Mouse (Mus musculus): ENCODE data around the gene Enho. TPM values are rescaled to one million over a fixed set of nuclear protein-coding genes. Genes with fewer than 3 reads are reported as not detected.
A peak's percentile ranks its signal among the peaks of the same experiment; 100 is the strongest.

Enho gene
- polyA plus RNA-seq, 1 experiment from 2014 or later = 22.8 TPM

DNA sequence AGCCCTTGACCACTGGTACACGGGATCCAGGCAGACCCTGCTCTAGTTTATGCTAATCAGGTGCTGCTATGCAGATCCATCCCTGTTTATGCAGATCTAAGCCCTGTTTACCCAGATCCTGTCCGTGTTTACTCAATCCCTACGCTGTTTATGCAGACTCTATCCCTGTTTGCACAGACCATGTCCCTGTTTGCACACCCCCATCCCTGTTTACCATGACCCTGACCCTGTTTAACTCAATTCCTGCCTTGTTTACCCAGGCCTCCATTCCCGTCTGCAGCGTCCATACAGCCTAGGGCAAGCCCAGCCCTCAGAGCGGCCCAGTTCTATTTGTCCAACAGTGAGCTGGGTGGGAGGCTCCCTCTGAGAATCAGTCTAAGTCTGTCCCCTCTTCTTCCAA is 9.9 kb downstream of the Enho start:
- WGBS = 28% methylated on average over 6 of the region's 6 CpGs
- Histone ChIP-seq H3K4me2 (ENCODE audit: low read depth, low read length) (no peak overlapping the region), H3K4me1 (ENCODE audit: control insufficient read depth, insufficient read depth, low read length) (peaks cover 34% of the 10 kb centered on the region), H3K9ac (ENCODE audit: low read length) (no peak overlapping the region), H3K27ac (ENCODE audit: low read length) (peak overlapping the region; percentile 44; the same call in 1 of the 2 replicates), H3K4me3 (replicated peaks; ENCODE audit: low read length) (no peak overlapping the region), H3K36me3 (ENCODE audit: control insufficient read depth, insufficient read depth, low read length) (no peaks in the 10 kb centered on the region), H3K9me3 (replicated peaks; ENCODE audit: control insufficient read depth, low read length) (no peaks in the 10 kb centered on the region), H3K27me3 (ENCODE audit: control insufficient read depth, insufficient read depth, low read length) (no peaks in the 10 kb centered on the region)
- 0 out of 2 replicates have a peak, but pooled peaks have one; percentile 41 for ATAC-seq (ENCODE audit: insufficient read depth, low FRiP score)

DNA sequence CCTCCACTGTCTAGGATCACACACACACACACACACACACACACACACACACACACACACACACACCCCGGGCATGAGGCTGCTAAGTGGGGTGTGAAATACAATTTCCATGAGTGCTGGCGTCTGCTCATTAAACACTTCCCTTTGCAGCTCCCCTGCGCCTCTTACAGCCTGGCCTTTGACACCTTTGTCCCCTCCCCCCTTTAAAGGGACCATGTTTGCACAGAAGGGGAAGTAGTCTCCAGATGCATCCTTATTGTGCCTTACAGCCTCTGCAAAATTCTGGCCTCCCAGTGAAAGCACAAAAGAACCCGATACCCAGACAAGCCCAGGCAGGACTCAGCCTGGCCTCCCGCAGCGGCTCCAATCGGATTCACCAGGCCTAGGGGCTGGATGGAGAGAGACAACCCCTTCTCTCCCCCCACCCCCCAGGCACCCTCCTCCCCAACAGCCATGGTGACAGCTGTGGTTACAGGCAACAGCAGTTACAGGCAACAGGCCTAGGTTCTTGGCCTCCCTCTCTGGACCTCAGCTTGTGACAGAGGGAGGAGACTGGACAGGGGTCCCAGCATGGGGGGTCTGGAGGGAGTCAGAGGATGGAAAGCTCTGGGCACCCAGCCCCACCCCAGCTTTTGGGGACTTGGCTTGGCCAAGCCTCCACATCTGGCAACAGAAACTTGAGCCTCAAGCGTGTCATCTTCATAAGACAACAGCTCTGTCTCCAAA is 11.8 kb downstream of the Enho start:
- Histone ChIP-seq H3K27me3 (ENCODE audit: control insufficient read depth, insufficient read depth, low read length) (no peaks in the 10 kb centered on the region), H3K9ac (ENCODE audit: low read length) (no peak overlapping the region), H3K4me3 (replicated peaks; ENCODE audit: low read length) (no peak overlapping the region), H3K36me3 (ENCODE audit: control insufficient read depth, insufficient read depth, low read length) (no peaks in the 10 kb centered on the region), H3K27ac (ENCODE audit: low read length) (peak overlapping the region; percentile 52), H3K9me3 (replicated peaks; ENCODE audit: control insufficient read depth, low read length) (no peaks in the 10 kb centered on the region), H3K4me2 (ENCODE audit: low read depth, low read length) (no peak overlapping the region), H3K4me1 (ENCODE audit: control insufficient read depth, insufficient read depth, low read length) (peaks cover 34% of the 10 kb centered on the region)
- peak; percentile 82 for ATAC-seq (ENCODE audit: insufficient read depth, low FRiP score)
- WGBS = 13% methylated on average over 8 of the region's 8 CpGs

DNA sequence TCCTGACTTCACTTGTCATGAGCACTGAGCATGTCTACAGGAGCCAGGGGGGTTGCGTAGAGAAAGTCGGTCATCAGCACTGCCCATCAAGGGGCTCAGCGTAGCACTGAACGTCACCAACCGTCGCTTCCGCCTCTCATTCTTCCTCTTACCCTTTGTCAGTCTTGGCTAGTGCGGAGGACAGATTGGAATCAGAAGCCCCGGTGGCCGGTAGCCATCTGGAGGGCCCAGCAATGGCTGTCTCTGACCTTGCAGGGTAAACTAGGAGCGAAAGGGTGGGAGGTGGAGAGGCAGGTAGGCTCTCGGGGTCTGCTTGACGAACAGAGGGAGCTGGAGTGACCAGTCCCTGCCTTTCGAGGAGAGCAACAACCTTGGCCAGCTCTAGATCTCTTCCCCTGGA is 18.1 kb downstream of the Enho start:
- H3K27me3 ChIP-seq (ENCODE audit: control insufficient read depth, insufficient read depth, low read length) = no peaks in the 10 kb centered on the region; the same call in 1 of the 2 replicates
- H3K4me3 ChIP-seq (replicated peaks; ENCODE audit: low read length) = no peak overlapping the region
- no peak overlapping the region for H3K4me2 ChIP-seq (ENCODE audit: low read depth, low read length)
- no peaks in the 10 kb centered on the region for H3K36me3 ChIP-seq (ENCODE audit: control insufficient read depth, insufficient read depth, low read length)
- peaks cover 4% of the 10 kb centered on the region for H3K4me1 ChIP-seq (ENCODE audit: control insufficient read depth, insufficient read depth, low read length)
- ATAC-seq (ENCODE audit: insufficient read depth, low FRiP score) = no peak
- H3K9ac ChIP-seq (ENCODE audit: low read length) = no peak overlapping the region
- 88% methylated on average over 14 of the region's 14 CpGs for WGBS
- H3K9me3 ChIP-seq (replicated peaks; ENCODE audit: control insufficient read depth, low read length) = no peaks in the 10 kb centered on the region
- no peak overlapping the region for H3K27ac ChIP-seq (ENCODE audit: low read length)

DNA sequence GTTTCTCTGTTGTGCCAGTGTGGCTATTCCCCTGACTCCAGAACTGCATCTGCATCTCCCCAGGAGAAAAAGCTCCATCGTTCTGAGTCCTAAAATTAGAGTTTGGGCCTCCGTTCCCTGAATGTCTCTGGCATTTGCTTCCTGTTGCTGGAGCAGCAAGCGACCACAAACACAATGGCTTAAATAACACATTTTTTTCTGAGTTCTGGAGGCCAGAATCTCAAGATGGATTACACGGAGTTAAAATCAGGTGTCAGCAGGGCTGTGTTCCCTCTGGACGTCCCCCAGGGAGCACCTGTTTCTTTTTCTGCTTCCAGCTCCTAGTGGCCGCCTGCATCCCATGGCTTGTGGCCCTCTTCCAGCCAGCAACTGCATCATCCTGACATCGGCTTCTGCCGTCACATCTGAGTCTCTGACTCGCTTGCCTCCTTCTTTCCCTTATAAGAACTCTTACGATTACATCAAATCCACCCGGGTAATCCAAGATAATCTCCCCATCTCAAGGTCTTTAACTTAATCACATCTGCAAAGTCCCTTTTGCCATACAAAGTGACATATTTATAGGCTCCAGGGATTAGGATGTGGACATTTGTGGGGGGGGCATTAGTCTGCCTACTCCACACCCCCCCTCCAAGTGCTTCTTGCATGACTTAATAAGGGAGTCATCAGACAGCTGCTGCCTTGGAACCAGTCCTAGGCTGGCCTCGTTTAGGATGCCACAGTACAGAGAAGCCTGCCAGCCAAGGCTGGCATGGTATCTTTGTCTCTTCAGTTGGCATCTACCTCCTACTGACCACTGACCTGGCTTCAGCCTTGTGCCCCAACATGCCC is 21.0 kb downstream of the Enho start:
- no peak overlapping the region for H3K9ac ChIP-seq (ENCODE audit: low read length)
- no peak overlapping the region for H3K4me2 ChIP-seq (ENCODE audit: low read depth, low read length)
- peaks cover 8% of the 10 kb centered on the region for H3K4me1 ChIP-seq (ENCODE audit: control insufficient read depth, insufficient read depth, low read length)
- WGBS = 38% methylated on average over 12 of the region's 12 CpGs
- H3K9me3 ChIP-seq (replicated peaks; ENCODE audit: control insufficient read depth, low read length) = no peaks in the 10 kb centered on the region
- no peaks in the 10 kb centered on the region for H3K36me3 ChIP-seq (ENCODE audit: control insufficient read depth, insufficient read depth, low read length)
- no peak overlapping the region for H3K4me3 ChIP-seq (replicated peaks; ENCODE audit: low read length)
- peak; percentile 71 for ATAC-seq (ENCODE audit: insufficient read depth, low FRiP score)
- H3K27ac ChIP-seq (ENCODE audit: low read length) = peak overlapping the region; percentile 56
- no peaks in the 10 kb centered on the region; the same call in 1 of the 2 replicates for H3K27me3 ChIP-seq (ENCODE audit: control insufficient read depth, insufficient read depth, low read length)

DNA sequence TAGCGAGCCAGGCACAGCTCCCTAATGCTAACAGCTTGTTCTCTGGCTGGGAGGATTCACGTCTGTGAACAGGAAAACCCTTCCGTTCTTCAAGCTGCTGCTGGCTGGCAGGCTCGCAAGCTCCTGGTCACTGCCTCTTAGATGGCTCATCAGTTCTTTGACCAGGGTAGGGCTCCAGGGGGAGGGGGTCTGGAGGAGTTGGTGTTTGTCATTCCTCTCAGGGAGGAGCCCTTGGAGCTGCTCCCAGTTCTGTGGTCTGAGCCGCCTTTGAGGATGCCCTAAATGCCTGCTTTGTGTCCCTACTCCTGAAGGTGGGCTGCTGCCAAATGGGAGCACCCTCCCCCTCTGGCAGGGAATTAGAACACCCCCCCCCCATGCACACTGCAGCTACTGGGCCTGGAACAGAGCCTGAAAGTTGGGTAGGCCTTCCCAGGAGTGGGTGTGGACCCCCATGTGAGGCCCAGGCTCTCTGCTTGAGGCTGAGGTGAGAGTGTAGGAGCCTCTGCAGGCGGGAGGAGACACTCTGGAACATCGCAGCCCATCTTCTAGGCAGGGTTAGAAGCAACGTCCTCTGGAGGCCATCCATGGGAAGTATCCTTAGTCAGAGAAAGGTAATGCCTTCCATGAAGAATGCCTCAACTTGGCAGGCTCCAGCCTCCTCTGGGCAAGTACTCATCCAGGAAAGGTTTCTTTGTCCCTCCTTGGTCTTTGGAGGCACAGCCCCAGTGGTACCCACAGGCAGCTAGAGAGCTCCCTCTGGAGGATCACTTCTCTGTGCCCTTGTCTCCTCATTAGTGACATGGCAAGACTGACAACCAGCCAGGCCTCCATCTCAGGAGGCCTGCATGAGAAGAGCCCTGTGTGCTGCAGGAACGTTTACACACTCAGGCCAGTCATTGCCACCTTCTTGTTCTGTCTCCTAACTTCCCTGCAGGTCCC is 24.2 kb downstream of the Enho start:
- WGBS = 53% methylated on average over 9 of the region's 9 CpGs
- Histone ChIP-seq H3K4me3 (replicated peaks; ENCODE audit: low read length) (no peak overlapping the region), H3K27ac (ENCODE audit: low read length) (peak overlapping the region; percentile 20; the same call in 1 of the 2 replicates), H3K9me3 (replicated peaks; ENCODE audit: control insufficient read depth, low read length) (no peaks in the 10 kb centered on the region), H3K4me2 (ENCODE audit: low read depth, low read length) (no peak overlapping the region), H3K27me3 (ENCODE audit: control insufficient read depth, insufficient read depth, low read length) (no peaks in the 10 kb centered on the region; the same call in 1 of the 2 replicates), H3K36me3 (ENCODE audit: control insufficient read depth, insufficient read depth, low read length) (no peaks in the 10 kb centered on the region), H3K9ac (ENCODE audit: low read length) (no peak overlapping the region), H3K4me1 (ENCODE audit: control insufficient read depth, insufficient read depth, low read length) (peaks cover 8% of the 10 kb centered on the region)
- peak; percentile 76; the same call in 1 of the 2 replicates for ATAC-seq (ENCODE audit: insufficient read depth, low FRiP score)

DNA sequence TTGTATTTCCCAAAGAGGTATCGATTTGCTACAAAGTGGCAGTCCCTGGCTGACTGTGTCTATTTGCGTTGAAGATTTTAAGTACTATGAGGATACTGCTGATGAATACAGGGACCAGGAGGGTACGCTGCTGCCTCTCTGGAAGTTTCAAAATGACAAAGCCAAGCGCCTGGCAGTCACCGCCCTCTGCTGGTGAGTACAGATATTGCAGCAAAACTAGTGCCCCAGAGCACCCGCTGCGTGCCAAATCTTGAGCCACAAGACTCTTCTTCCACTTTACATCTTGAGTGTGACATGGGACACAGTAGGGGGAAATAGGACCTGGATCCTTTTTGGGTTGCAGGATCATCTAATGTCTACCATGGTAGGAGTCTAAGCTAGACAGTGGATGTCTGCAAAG is 26.0 kb downstream of the Enho start:
- no peaks in the 10 kb centered on the region for H3K9me3 ChIP-seq (replicated peaks; ENCODE audit: control insufficient read depth, low read length)
- peaks cover 4% of the 10 kb centered on the region; the same call in 1 of the 2 replicates for H3K4me1 ChIP-seq (ENCODE audit: control insufficient read depth, insufficient read depth, low read length)
- H3K27me3 ChIP-seq (ENCODE audit: control insufficient read depth, insufficient read depth, low read length) = no peaks in the 10 kb centered on the region; the same call in 1 of the 2 replicates
- no peak overlapping the region for H3K4me3 ChIP-seq (replicated peaks; ENCODE audit: low read length)
- H3K4me2 ChIP-seq (ENCODE audit: low read depth, low read length) = no peak overlapping the region
- H3K36me3 ChIP-seq (ENCODE audit: control insufficient read depth, insufficient read depth, low read length) = no peaks in the 10 kb centered on the region
- ATAC-seq (ENCODE audit: insufficient read depth, low FRiP score) = no peak
- no peak overlapping the region for H3K27ac ChIP-seq (ENCODE audit: low read length)
- H3K9ac ChIP-seq (ENCODE audit: low read length) = no peak overlapping the region
- 9% methylated on average over 7 of the region's 7 CpGs for WGBS

DNA sequence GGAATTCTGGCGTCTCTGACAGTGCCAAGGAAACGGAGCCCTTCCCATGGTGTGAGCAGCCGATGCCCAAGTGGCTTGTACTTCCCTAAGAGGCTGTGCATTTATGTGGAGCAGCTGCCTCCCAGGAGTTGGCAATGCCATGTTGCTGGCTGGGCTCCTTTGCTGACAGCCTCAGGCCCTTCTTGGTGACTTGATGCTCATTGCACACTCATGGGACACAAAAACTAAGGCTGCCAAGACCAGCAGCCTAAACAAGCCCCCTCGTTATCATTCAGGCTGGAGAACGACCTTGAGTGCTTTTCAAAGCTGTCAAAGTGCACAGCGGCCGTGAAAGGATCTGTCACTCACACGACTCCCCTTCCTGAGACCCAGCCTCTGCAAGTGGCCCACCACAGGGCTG is 28.0 kb downstream of the Enho start:
- Histone ChIP-seq H3K27me3 (ENCODE audit: control insufficient read depth, insufficient read depth, low read length) (no peaks in the 10 kb centered on the region), H3K27ac (ENCODE audit: low read length) (no peak overlapping the region), H3K9me3 (replicated peaks; ENCODE audit: control insufficient read depth, low read length) (no peaks in the 10 kb centered on the region), H3K4me3 (replicated peaks; ENCODE audit: low read length) (no peak overlapping the region), H3K4me2 (ENCODE audit: low read depth, low read length) (no peak overlapping the region), H3K36me3 (ENCODE audit: control insufficient read depth, insufficient read depth, low read length) (no peaks in the 10 kb centered on the region), H3K4me1 (ENCODE audit: control insufficient read depth, insufficient read depth, low read length) (0 out of 2 replicates have a peak, but pooled peaks cover 4% of the 10 kb centered on the region), H3K9ac (ENCODE audit: low read length) (no peak overlapping the region)
- WGBS = 59% methylated on average over 8 of the region's 8 CpGs
- no peak for ATAC-seq (ENCODE audit: insufficient read depth, low FRiP score)

DNA sequence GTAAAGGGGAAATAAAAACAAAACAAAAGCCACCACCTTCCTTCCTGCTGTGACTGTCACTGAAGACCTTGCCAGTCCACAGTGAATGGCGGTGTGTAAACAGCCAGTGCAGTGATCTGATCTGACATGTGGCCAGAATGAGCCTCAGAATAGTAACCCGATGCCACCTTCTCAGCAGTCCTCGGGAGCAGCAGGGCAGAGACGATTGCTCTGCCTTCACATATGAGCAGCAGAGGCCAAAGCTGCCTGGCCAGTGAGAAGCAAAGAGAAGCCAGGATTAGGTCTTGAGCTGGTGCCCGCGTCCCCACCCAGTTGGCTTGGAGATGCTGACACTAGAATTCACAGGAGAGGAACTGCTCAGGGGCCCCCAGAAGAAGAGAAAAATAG is 29.5 kb downstream of the Enho start:
- Histone ChIP-seq H3K9me3 (replicated peaks; ENCODE audit: control insufficient read depth, low read length) (no peaks in the 10 kb centered on the region), H3K27ac (ENCODE audit: low read length) (no peak overlapping the region), H3K36me3 (ENCODE audit: control insufficient read depth, insufficient read depth, low read length) (no peaks in the 10 kb centered on the region), H3K4me2 (ENCODE audit: low read depth, low read length) (no peak overlapping the region), H3K4me1 (ENCODE audit: control insufficient read depth, insufficient read depth, low read length) (no peaks in the 10 kb centered on the region), H3K4me3 (replicated peaks; ENCODE audit: low read length) (no peak overlapping the region), H3K27me3 (ENCODE audit: control insufficient read depth, insufficient read depth, low read length) (no peaks in the 10 kb centered on the region), H3K9ac (ENCODE audit: low read length) (no peak overlapping the region)
- WGBS = 48% methylated on average over 6 of the region's 6 CpGs
- no peak for ATAC-seq (ENCODE audit: insufficient read depth, low FRiP score)

Measured in stomach, embryonic 16.5 days (tissue).